Mouse (Mus musculus) small intestine, adult 2 months (tissue): ENCODE results near the gene 0610037L13Rik. TPM values are rescaled to one million over a fixed set of nuclear protein-coding genes. Genes with fewer than 3 reads are reported as not detected.

Source experiments
- H3K27ac ChIP-seq: fragments of 200-500 bp; 2 replicates; pipeline ENCODE4 v1.5.1; 2012; ENCODE audit warnings: low read depth, low read length, control low read depth, inconsistent platforms; ENCODE audit not compliant: insufficient read depth
- H3K27me3 ChIP-seq: fragments of 200-500 bp; 2 replicates; pipeline ENCODE4 v1.6.1; 2012; ENCODE audit warnings: mild to moderate bottlenecking, moderate library complexity, low read length, inconsistent platforms; ENCODE audit not compliant: control insufficient read depth, insufficient read depth
- H3K36me3 ChIP-seq: fragments of 200-500 bp; 2 replicates; pipeline ENCODE4 v1.6.1; 2012; ENCODE audit warnings: mild to moderate bottlenecking, low read length, control low read depth, inconsistent platforms; ENCODE audit not compliant: control insufficient read depth, insufficient read depth
- H3K4me1 ChIP-seq: fragments of 200-500 bp; 2 replicates; pipeline ENCODE4 v1.6.1; 2012; ENCODE audit warnings: low read length, inconsistent platforms, mixed read lengths; ENCODE audit not compliant: control insufficient read depth, insufficient read depth, insufficient read length
- H3K4me3 ChIP-seq: fragments of 200-500 bp; 2 replicates; pipeline ENCODE4 v1.5.1; 2012; ENCODE audit warnings: low read depth, mild to moderate bottlenecking, control low read depth, inconsistent platforms, low read length, moderate library complexity
- CTCF ChIP-seq: fragments of 200-500 bp; IDR thresholded peaks from 2 replicates; pipeline ENCODE4 v1.5.1; 2012; ENCODE audit warnings: low read depth, mild to moderate bottlenecking, control low read depth, inconsistent platforms, low read length, moderate library complexity, mixed read lengths; ENCODE audit not compliant: insufficient replicate concordance, insufficient read length; ENCODE audit errors: extremely low read depth
- POLR2A ChIP-seq: fragments of 200-500 bp; IDR thresholded peaks from 2 replicates; pipeline ENCODE4 v1.6.1; 2012; ENCODE audit warnings: low read depth, mild to moderate bottlenecking, control low read depth, inconsistent platforms, low read length, moderate library complexity
- WGBS: fragments of 180-500 bp; shearing (Covaris S2); methylation state at CpG from one replicate; pipeline ENCODE4 v1.1.7; 2018; 5-methylcytosine and 5-hydroxymethylcytosine counted together
- polyA plus RNA-seq: library from polyadenylated mRNA; depleted of rRNA; stranded (reverse); fragments of >200 nt; gene quantifications from 2 replicates; pipeline ENCODE4 v1.2.3, GENCODE M21; 2012; rRNA removed

Gene 0610037L13Rik
- polyA plus RNA-seq, 1 experiment, result 8.5 TPM

DNA sequence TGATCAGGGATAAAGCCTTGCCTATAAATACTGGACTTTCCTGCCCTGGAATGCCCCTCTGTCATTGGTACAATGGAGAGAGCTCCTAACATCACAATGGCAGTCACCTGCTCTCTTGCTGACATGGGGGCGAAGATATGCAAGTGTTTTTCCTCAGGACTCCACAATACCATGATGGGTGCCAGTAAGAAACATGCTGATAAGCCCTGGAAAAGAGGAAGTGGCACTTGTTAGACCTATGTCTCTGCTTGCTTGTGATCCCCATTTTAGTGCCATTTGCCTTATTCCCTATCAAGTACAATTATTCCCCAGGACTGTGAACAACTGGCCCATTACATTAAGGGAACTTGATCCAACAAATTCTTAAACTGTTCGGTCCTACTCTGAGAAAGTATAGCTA is 39.1 kb downstream of the 0610037L13Rik start:
- 89% methylated on average over 2 of the region's 2 CpGs for WGBS
- no peaks in the 10 kb centered on the region for H3K36me3 ChIP-seq
- TF ChIP-seq CTCF, result no peak
- TF ChIP-seq POLR2A, result no peak

DNA sequence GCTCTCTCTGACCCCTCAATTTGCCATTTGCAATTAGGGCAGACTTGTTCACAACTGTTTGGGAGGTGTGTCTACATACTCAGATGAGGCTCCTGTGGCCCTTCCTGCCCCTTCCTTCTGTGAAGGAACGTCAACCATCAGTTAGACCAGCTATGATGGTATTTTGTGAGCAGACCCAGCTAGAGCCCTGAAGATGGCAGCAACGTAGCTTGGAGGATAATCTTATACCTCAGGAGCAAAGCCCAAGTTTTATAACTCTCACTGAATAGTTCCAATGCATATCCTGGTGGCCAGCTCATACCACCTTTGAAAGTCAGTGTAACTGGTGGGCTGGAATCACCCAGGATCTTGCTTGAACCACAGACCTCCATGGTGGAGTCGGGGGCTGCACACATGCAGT is 41.8 kb downstream of the 0610037L13Rik start:
- Histone ChIP-seq H3K36me3 (no peaks in the 10 kb centered on the region), H3K4me1 (no peaks in the 10 kb centered on the region), H3K4me3 (no peak overlapping the region), H3K27ac (no peak overlapping the region), H3K27me3 (no peaks in the 10 kb centered on the region)
- 81% methylated on average over 3 of the region's 3 CpGs for WGBS
- TF ChIP-seq CTCF (no peak), POLR2A (no peak)

More for the DNA sequence above, 39.1 kb downstream of the 0610037L13Rik start:
- Histone ChIP-seq H3K27me3 (no peaks in the 10 kb centered on the region), H3K27ac (no peak overlapping the region), H3K4me3 (no peak overlapping the region), H3K4me1 (no peaks in the 10 kb centered on the region)

DNA sequence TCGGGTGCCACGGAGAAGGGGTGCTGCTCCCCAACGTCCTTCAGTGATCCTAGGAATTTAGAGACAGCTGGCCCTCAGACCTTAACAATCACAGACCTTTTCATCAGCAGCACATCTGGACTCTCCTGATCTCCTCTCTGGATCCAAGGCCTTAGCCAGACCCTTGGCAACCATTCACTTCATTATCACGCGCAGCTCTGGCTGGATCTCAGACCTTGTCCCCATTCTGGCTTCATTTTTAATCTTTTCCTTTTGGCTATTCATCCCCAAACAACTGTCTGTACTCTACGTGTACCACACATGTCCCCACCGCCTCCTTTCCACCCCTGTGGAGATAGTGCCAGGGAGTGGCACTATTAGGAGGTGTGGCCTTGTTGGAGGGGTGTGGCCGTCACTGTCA is 43.6 kb downstream of the 0610037L13Rik start:
- H3K4me3 ChIP-seq, result no peak overlapping the region
- WGBS, result 35% methylated on average over 8 of the region's 8 CpGs
- H3K4me1 ChIP-seq, result no peaks in the 10 kb centered on the region
- no peaks in the 10 kb centered on the region for H3K36me3 ChIP-seq
- TF ChIP-seq POLR2A (no peak), CTCF (no peak)
- H3K27me3 ChIP-seq, result no peaks in the 10 kb centered on the region
- no peak overlapping the region for H3K27ac ChIP-seq

DNA sequence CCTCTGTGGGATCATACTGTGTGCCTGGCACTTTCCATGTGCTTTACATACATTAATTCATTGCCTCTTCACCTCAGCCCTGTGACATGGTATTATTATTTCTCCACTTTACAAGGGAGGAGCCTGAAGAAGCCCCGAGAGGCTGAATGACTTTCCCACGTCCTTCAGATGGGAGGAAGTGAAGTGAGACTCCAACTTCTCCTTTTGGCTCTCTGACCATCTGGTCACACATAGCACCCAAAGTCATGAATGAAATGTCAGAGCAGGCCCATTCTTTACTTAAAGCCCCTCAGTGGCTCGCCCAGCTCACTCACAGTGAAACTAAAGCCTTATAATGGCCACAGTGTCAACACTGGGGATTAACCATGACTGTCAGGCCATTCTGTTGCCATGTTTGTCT is 45.6 kb downstream of the 0610037L13Rik start:
- Histone ChIP-seq H3K36me3 (no peaks in the 10 kb centered on the region), H3K4me1 (no peaks in the 10 kb centered on the region), H3K4me3 (no peak overlapping the region), H3K27me3 (no peaks in the 10 kb centered on the region), H3K27ac (no peak overlapping the region)
- TF ChIP-seq CTCF (no peak), POLR2A (no peak)
- 54% methylated on average over 3 of the region's 3 CpGs for WGBS

DNA sequence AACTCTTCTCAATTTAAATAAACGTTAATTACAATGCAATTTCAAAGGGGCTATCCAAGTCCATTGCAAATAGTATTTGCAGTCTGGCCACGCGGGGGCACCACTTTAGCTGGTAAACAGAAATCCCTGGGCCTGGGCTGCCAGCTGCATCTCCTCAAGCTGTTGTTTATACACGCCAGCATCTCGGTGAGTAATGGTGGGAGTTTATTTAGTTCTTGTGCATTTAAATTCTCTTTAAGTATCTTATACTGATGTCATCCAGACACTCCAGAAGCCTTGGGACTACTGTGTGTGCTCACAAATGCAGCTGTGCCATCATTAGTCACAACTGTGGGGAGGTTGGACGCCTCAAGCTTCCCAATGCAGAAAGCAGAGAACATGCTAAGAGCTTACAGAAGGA is 47.7 kb downstream of the 0610037L13Rik start:
- H3K27ac ChIP-seq, result no peak overlapping the region
- no peak overlapping the region for H3K4me3 ChIP-seq
- TF ChIP-seq POLR2A, result no peak
- peak; percentile 63; the same call in 1 of the 2 replicates for TF ChIP-seq CTCF
- H3K36me3 ChIP-seq, result no peaks in the 10 kb centered on the region
- no peaks in the 10 kb centered on the region for H3K27me3 ChIP-seq
- no peaks in the 10 kb centered on the region for H3K4me1 ChIP-seq
- 19% methylated on average over 6 of the region's 6 CpGs for WGBS

DNA sequence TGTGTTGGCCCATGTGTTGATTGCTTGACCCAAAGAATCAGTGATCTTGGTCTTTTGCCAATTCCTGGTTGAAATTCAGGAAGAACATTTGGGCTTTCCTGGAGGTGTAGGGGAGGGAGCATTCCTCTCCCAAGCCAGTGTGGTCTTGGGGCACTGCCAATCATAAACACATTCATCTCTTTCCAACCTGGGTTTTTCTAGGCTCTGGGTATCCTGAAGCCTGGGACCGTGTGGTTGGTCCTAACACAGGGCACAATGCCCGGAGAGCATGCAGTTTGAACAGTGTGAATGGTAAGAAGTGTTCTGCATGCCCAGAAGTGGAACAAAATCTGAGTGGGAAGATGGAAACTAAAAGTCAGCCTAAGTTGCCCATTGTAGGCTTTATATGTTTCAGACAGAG is 48.5 kb downstream of the 0610037L13Rik start:
- Histone ChIP-seq H3K36me3 (no peaks in the 10 kb centered on the region), H3K27ac (peak overlapping the region; percentile 28; the same call in 1 of the 2 replicates), H3K4me3 (no peak overlapping the region), H3K4me1 (no peaks in the 10 kb centered on the region), H3K27me3 (no peaks in the 10 kb centered on the region)
- TF ChIP-seq CTCF, result no peak
- no peak for TF ChIP-seq POLR2A
- 78% methylated on average over 2 of the region's 2 CpGs for WGBS

DNA sequence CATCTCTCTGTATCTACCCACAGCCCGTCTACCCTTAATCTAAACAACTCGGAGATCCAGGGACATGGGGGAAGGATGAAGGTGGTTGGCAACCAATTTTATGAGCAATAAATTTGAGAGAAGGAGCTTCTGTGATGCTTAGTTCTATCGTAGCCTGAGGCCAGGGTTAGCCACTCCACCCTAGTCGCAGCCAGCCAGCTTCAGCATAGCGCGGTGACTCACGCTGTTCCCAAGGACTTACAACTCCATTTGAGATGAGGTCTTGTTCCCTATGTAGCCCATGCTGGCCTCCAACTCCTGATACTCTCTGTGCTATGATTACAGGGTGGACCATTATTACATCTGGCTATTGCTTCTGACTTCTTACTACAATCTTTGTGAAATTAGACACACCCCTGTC is 53.1 kb downstream of the 0610037L13Rik start:
- Histone ChIP-seq H3K36me3 (no peaks in the 10 kb centered on the region), H3K4me3 (no peak overlapping the region), H3K4me1 (no peaks in the 10 kb centered on the region), H3K27me3 (no peaks in the 10 kb centered on the region), H3K27ac (peak overlapping the region; percentile 27; the same call in 1 of the 2 replicates)
- no peak for TF ChIP-seq POLR2A
- TF ChIP-seq CTCF, result no peak
- WGBS, result 84% methylated on average over 7 of the region's 7 CpGs

DNA sequence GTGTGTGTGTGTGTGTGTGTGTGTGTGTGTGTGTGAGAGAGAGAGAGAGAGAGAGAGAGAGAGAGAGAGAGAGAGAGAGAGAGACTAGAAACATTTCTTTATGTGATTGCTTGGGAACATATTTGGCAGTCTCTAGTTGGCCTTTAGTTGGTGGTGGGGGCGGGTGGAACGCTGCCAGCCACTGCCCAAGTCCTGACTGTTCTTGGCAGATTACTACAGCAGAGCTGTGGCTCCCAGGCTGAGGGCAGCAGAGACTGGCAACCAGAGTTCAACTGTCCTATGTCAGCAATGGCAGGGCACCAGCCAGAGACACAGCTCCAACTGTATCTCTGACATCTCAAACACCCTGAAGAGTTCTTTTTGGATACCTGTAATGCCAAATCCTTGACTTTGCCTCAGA is 54.5 kb downstream of the 0610037L13Rik start:
- no peaks in the 10 kb centered on the region for H3K36me3 ChIP-seq
- TF ChIP-seq POLR2A (no peak), CTCF (no peak)
- no peak overlapping the region for H3K27ac ChIP-seq
- WGBS, result 64% methylated on average over 2 of the region's 2 CpGs
- H3K4me1 ChIP-seq, result no peaks in the 10 kb centered on the region
- no peaks in the 10 kb centered on the region for H3K27me3 ChIP-seq
- H3K4me3 ChIP-seq, result no peak overlapping the region

Other genes with a start within 250 kb of the 0610037L13Rik start
- gene Dmrtb1, start 205.6 kb upstream of the 0610037L13Rik start, polyA plus RNA-seq, result not detected in 2 replicates
- 2.5 and 3.9 TPM in 2 replicates for gene Lrp8, start 87.6 kb upstream of the 0610037L13Rik start, polyA plus RNA-seq
- 4.1 and 8.0 TPM in 2 replicates for gene Magoh, start 10.1 kb upstream of the 0610037L13Rik start, polyA plus RNA-seq
- 130 and 162 TPM in 2 replicates for gene Cpt2, start 33.8 kb downstream of the 0610037L13Rik start, polyA plus RNA-seq
- gene Slc1a7, start 78.5 kb downstream of the 0610037L13Rik start, polyA plus RNA-seq, result 0.11 and 0.16 TPM in 2 replicates
- gene Podn, start 206.6 kb downstream of the 0610037L13Rik start, polyA plus RNA-seq, result 26.7 and 150 TPM in 2 replicates